Comparison of ENCODE assay signal across 7 mouse cellular contexts in the genomic region with DNA sequence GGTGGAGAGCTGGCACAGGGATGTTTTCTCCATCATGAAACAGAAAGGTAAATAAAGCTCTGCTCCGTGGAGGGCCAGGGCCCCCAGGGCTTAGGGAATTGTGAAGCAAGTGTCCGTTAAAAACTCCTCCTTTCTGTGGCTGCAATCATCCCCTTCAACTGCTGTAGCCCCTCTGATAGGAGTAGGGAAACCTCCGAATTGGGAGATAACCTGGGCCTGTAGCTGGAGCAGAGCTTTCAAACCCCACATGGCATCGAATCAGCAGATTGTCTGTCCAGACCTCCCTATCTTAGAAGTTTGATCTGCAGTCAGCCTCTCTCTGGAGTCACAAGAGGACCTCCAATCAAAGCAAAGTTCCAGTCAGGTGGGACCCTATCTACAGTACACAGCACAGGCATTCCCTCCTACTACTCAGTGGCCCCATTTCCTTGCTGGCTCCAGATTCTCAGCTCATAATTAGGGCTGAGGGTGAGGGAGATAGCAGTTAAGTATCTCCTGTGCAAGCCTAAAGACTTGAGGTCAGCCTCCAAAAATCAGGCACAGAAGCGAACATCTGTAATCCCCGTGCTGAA.
A peak's percentile ranks its signal among the peaks of the same experiment; 100 is the strongest.
DNase-seq lines count a peak whose midpoint lies in the region; ATAC-seq and TF ChIP-seq lines count a peak whose summit lies in the region.

No protein-coding gene starts in this region.

- H3K27ac ChIP-seq in layer of hippocampus, adult 2 months = peak overlapping the region; percentile 79
- H3K27ac ChIP-seq in embryonic facial prominence, embryonic 15.5 days (replicated peaks) = peak overlapping the region; percentile 88
- H3K27ac ChIP-seq in intestine, embryonic 14.5 days (ENCODE audit: low read depth) = peak overlapping the region; percentile 58
- peak overlapping the region; percentile 68 for H3K27ac ChIP-seq in neural tube, embryonic 13.5 days (replicated peaks)

- H3K9me3 ChIP-seq in embryonic facial prominence, embryonic 15.5 days (replicated peaks) = no peaks in the 10 kb centered on the region; the same call in 1 of the 2 replicates
- no peaks in the 10 kb centered on the region for H3K9me3 ChIP-seq in intestine, embryonic 14.5 days (ENCODE audit: control insufficient read depth, low read length)
- H3K9me3 ChIP-seq in neural tube, embryonic 13.5 days = no peaks in the 10 kb centered on the region

- DNase-seq in layer of hippocampus, adult 2 months (ENCODE audit: low spot score in 2 of 2) = no peak
- no peak for DNase-seq in layer of hippocampus, adult 8-10 months (ENCODE audit: low spot score in 2 of 2)
- DNase-seq in intestine, embryonic 14.5 days (ENCODE audit: low spot score) = peak; percentile 54
- DNase-seq in cerebellum, adult 11-12 months = no peak

- no peak overlapping the region for H3K9ac ChIP-seq in embryonic facial prominence, embryonic 15.5 days
- no peak overlapping the region for H3K9ac ChIP-seq in intestine, embryonic 14.5 days (ENCODE audit: low read length)
- H3K9ac ChIP-seq in neural tube, embryonic 13.5 days = no peak overlapping the region

- peaks cover 29% of the 10 kb centered on the region for H3K4me1 ChIP-seq in embryonic facial prominence, embryonic 15.5 days
- H3K4me1 ChIP-seq in intestine, embryonic 14.5 days (replicated peaks; ENCODE audit: control insufficient read depth, insufficient read depth, low read length) = peaks cover 18% of the 10 kb centered on the region
- H3K4me1 ChIP-seq in neural tube, embryonic 13.5 days (replicated peaks) = peaks cover 33% of the 10 kb centered on the region

- H3K36me3 ChIP-seq in embryonic facial prominence, embryonic 15.5 days = no peaks in the 10 kb centered on the region
- no peaks in the 10 kb centered on the region for H3K36me3 ChIP-seq in intestine, embryonic 14.5 days (ENCODE audit: control insufficient read depth, insufficient read depth, low read length)
- no peaks in the 10 kb centered on the region for H3K36me3 ChIP-seq in neural tube, embryonic 13.5 days

- no peaks in the 10 kb centered on the region for H3K27me3 ChIP-seq in embryonic facial prominence, embryonic 15.5 days
- no peaks in the 10 kb centered on the region for H3K27me3 ChIP-seq in intestine, embryonic 14.5 days (replicated peaks; ENCODE audit: control insufficient read depth, insufficient read depth, low read length)
- no peaks in the 10 kb centered on the region for H3K27me3 ChIP-seq in neural tube, embryonic 13.5 days

- 28% methylated on average over 6 of the region's 6 CpGs for WGBS in embryonic facial prominence, embryonic 15.5 days
- 43% methylated on average over 6 of the region's 6 CpGs for WGBS in intestine, embryonic 14.5 days
- 53% methylated on average over 6 of the region's 6 CpGs for WGBS in neural tube, embryonic 13.5 days

- no peak overlapping the region for H3K4me2 ChIP-seq in embryonic facial prominence, embryonic 15.5 days (replicated peaks)
- no peak overlapping the region for H3K4me2 ChIP-seq in intestine, embryonic 14.5 days (ENCODE audit: low read length)
- no peak overlapping the region for H3K4me2 ChIP-seq in neural tube, embryonic 13.5 days

- H3K4me3 ChIP-seq in layer of hippocampus, adult 2 months = no peak overlapping the region
- no peak overlapping the region for H3K4me3 ChIP-seq in embryonic facial prominence, embryonic 15.5 days (replicated peaks)
- no peak overlapping the region for H3K4me3 ChIP-seq in intestine, embryonic 14.5 days (ENCODE audit: low read depth, low read length)
- no peak overlapping the region for H3K4me3 ChIP-seq in neural tube, embryonic 13.5 days

- no peak for ATAC-seq in embryonic facial prominence, embryonic 15.5 days (ENCODE audit: insufficient number of reproducible peaks, low FRiP score, low TSS enrichment, low read depth)
- ATAC-seq in intestine, embryonic 14.5 days (replicated peaks; ENCODE audit: low FRiP score, low TSS enrichment, low read depth) = no peak
- no peak for ATAC-seq in neural tube, embryonic 13.5 days (ENCODE audit: low read depth)
- ATAC-seq in CD4-positive, CD25-positive, alpha-beta regulatory T cell, adult 4 months = no peak

- no peak for TF ChIP-seq CTCF in layer of hippocampus, adult 2 months (conservative IDR thresholded peaks at IDR 0.05)
